Mouse (Mus musculus) yolk sac, embryonic 10.5 days (tissue): ENCODE results near the gene Cbx4.

ENCODE experiments used
- DNase-seq: peaks from one replicate; pipeline ENCODE4 v3.0.0-alpha.2; 2017; ENCODE audit warnings: low spot score

Cbx4 gene

GRCm38 (mm10) chr11:119056301-119057211 is 29.5 kb downstream of the Cbx4 start:
- DNase-seq, result peak; percentile 43

- no peak for DNase-seq
Measured at GRCm38 (mm10) chr11:119055571-119056131, 30.4 kb downstream of the Cbx4 start.

- no peak for DNase-seq
Measured at GRCm38 (mm10) chr11:119054351-119055345, 31.4 kb downstream of the Cbx4 start.

GRCm38 (mm10) chr11:119053738-119054350 is 32.2 kb downstream of the Cbx4 start:
- DNase-seq, result no peak

GRCm38 (mm10) chr11:119053257-119053670 is 32.8 kb downstream of the Cbx4 start:
- peak; percentile 85 for DNase-seq

GRCm38 (mm10) chr11:119052661-119053256 is 33.3 kb downstream of the Cbx4 start:
- DNase-seq, result peak; percentile 43

GRCm38 (mm10) chr11:119051927-119052660 is 33.9 kb downstream of the Cbx4 start:
- peak; percentile 39 for DNase-seq

GRCm38 (mm10) chr11:119051426-119051825 is 34.6 kb downstream of the Cbx4 start:
- no peak for DNase-seq

GRCm38 (mm10) chr11:119050361-119050760 is 35.7 kb downstream of the Cbx4 start:
- DNase-seq, result no peak

- DNase-seq, result no peak
Measured at GRCm38 (mm10) chr11:119048133-119048510, 37.9 kb downstream of the Cbx4 start.

GRCm38 (mm10) chr11:119047261-119048132 is 38.5 kb downstream of the Cbx4 start:
- DNase-seq, result no peak

- DNase-seq, result no peak
Measured at GRCm38 (mm10) chr11:119046601-119047245, 39.3 kb downstream of the Cbx4 start.

GRCm38 (mm10) chr11:119044551-119045337 is 41.3 kb downstream of the Cbx4 start:
- no peak for DNase-seq

- no peak for DNase-seq
Measured at GRCm38 (mm10) chr11:119043761-119044550, 42.1 kb downstream of the Cbx4 start.

GRCm38 (mm10) chr11:119043273-119043540 is 42.8 kb downstream of the Cbx4 start:
- DNase-seq, result no peak

- no peak for DNase-seq
Measured at GRCm38 (mm10) chr11:119042466-119043272, 43.4 kb downstream of the Cbx4 start.
